Mouse (Mus musculus) brain, embryonic 14.5 days (tissue): Measurements from ENCODE around the gene Mat2b. TPM values are rescaled to one million over a fixed set of nuclear protein-coding genes. Genes with fewer than 3 reads are reported as not detected.

Source experiments
- DNase-seq: peaks from one replicate; pipeline ENCODE4 v3.0.0-alpha.2; 2011; ENCODE audit warnings: low read depth
- CTCF ChIP-seq: fragments of 200-500 bp; IDR thresholded peaks from 2 replicates; pipeline ENCODE4 v1.5.1; 2012; ENCODE audit warnings: inconsistent platforms, mild to moderate bottlenecking, moderate library complexity, borderline replicate concordance; ENCODE audit not compliant: insufficient read depth, insufficient read length; ENCODE audit errors: extremely low read depth
- POLR2A ChIP-seq: fragments of 200-500 bp; IDR thresholded peaks from 2 replicates; pipeline ENCODE4 v1.6.1; 2012; ENCODE audit warnings: mild to moderate bottlenecking, inconsistent platforms, borderline replicate concordance; ENCODE audit not compliant: poor library complexity, insufficient read depth, insufficient read length, severe bottlenecking; ENCODE audit errors: extremely low read depth
- polyA plus RNA-seq: library from polyadenylated mRNA; depleted of rRNA; stranded (reverse); fragments of >200 nt; gene quantifications from 2 replicates; pipeline ENCODE4 v1.2.3, GENCODE M21; 2012; rRNA removed

Gene Mat2b
- polyA plus RNA-seq, 1 experiment = 46.0 TPM

GRCm38 (mm10) chr11:40694311-40695087 is 504 bp downstream of the Mat2b start:
- TF ChIP-seq CTCF (no peak), POLR2A (peak; percentile 37; the same call in 1 of the 2 replicates)
- peak; percentile 91 for DNase-seq

DNA sequence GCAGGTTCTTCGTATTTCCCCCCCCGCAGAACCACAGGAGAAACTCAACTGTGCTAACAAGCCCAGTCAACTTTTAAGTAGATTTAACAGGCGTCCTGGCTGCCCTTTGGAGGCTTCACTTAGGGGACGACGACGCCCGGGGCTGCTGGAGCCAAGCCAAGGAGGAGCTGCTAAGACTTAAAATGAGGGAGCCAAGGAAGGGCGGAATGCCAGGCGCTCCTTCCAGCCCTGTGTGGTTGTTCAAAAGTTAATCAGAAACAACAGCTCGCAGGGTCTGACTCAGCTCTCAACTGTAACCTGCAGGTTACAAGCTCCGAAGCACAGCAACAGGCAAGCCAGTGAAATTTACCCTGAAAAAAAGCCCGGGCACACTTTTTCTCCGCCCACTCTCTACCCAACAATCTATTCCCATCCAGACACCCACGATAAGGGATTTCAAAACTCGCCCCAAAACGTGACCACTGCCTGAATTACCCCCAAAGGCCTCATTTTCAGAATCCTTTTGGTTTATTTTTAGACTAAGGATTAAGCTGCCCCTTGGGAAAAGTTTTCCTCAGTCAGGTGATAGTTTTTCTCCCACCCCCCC is 1.5 kb downstream of the Mat2b start:
- TF ChIP-seq CTCF (no peak), POLR2A (no peak)
- peak; percentile 93 for DNase-seq

DNA sequence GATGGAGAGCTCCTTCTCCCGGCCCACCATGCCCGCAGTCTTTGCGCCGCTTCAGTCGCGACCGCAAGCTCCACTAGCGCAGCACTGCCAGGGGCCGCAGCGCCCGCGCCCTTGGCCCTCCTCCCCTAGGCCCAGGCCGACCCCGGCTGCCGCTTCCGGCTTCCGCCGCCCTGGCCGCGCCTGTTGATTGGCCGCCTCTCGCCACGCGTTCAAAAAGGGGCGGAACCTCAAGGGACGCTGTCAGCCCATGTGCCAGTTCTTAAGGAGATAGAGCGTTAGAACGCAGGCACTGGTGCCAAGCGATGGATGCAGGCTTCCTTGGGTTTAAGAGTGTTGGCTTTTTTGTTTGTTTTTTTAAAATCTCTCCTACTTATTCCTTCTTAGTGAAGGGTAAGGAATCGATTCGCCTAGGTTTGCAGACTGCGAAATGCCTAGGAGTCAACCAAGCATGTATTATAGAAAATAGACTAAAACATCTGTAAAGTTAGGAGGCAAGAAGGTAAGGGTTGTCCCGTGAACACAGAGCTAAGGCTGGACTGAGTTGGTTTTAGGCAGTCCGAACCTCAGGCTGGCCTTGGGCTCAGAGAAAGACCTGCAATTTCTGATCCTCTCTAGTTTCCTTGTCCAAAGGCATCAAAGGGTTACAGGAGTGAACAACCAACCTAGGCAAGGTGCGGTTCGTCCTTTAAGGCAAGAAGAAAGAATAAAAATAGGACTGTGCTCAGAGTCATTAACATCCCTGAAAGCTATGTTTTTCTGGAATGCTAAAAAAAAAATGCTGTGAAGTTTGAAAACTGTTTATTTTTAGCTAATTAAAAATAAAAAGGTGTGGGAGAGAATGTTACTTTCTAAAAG is 2.3 kb downstream of the Mat2b start:
- TF ChIP-seq POLR2A (peak; percentile 73), CTCF (no peak)
- DNase-seq = peak; percentile 98

DNA sequence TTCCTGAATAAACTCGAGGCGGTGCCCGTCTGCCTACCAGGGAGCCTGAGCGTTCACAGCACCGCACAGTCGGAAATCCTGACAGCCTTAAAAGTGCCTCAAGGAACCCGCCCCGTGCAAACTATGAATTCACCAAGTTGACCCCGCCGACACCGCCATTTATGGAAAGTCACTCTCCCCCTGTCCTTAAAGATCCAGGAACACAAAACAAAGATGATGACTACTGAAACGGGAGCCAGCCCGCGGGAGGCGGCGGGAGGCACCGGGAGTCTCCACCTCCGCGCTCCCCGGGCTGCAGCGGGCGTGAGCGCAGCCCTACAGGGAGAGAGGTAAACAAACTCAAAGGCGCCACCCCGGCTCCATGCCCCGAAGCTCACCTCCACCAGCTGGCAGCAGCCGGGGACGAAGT is 2.9 kb downstream of the Mat2b start:
- TF ChIP-seq POLR2A (no peak), CTCF (0 out of 2 replicates have a peak, but pooled peaks have one; percentile 0)
- no peak for DNase-seq

DNA sequence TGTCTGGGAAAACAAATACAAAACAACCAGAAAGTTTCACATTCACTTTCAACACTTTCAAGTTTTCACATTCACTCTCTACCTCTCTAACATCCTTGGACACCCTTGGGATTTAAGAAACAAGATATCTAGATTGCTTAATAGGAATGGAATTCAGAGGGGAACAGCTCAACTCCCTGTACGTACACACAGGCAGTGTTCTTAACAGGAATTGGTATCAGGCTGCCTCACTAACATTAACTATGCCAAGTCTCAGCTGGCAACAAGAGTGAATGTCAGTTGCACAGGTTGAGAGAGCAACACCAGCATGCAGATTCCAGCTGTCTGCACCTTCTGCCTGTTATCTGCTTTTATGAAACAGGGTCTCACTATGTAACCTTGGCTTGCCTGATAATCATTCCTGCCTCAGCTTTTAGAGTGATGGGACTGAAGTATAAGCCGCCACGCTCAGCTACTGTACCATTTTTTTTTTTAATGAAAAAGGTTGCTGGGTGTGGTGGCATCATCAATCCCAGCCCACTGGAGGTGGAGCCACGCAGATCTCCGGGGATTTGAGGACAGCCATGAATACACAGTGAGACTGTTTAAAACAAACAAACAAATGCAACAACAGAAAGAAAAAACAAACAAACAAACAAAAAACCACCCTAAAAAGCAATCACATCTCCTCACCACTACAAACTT is 4.4 kb downstream of the Mat2b start:
- peak; percentile 15 for DNase-seq
- TF ChIP-seq POLR2A (no peak), CTCF (no peak)

DNA sequence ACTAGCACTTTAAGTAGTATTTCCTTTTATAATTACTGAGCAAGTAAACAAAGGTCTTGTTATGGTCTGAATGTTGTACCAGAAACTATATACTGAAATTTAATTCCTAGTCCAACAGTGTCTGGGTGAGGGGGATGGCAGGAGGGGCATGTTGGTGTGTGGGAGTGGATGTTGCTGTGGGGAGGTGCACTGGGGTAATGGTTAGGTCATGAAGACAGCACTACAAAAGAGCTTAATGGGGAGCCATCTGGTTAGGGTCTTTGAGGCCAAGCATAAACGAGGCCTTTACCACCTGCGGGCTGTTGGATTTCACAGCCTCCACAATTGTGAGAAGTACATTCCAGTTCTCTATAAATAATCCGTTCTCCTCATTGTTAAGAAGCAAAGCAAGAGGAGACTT is 11.7 kb downstream of the Mat2b start:
- no peak for TF ChIP-seq POLR2A
- no peak for TF ChIP-seq CTCF
- DNase-seq = peak; percentile 10

DNA sequence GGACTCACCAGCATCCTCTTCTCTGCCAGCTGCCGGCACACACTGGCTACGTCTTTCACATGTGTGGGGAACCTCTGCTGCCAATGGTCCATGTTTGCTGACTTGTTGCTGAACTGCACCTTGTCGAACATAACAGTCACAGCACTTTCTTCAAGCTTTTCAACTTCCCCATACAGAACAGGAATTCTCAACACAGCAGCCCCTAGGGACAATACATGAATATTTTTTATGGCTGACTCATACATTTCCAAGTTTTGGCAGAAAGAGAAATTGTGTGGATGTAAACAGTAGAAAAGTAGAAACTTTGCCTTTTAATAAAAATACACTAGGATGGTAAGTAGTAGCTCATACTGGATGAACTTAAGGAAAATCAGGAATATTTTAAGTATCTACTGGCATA is 12.5 kb downstream of the Mat2b start:
- TF ChIP-seq POLR2A (no peak), CTCF (no peak)
- DNase-seq = no peak

- no peak for DNase-seq
- TF ChIP-seq CTCF = no peak
- no peak for TF ChIP-seq POLR2A
These were observed 17.8 kb downstream of the Mat2b start for GRCm38 (mm10) chr11:40677169-40677568.

- no peak for DNase-seq
- TF ChIP-seq POLR2A (no peak), CTCF (no peak)
These were observed 19.8 kb downstream of the Mat2b start for GRCm38 (mm10) chr11:40675014-40675730.

- TF ChIP-seq CTCF (no peak), POLR2A (no peak)
- DNase-seq = peak; percentile 67
These were observed 45.1 kb downstream of the Mat2b start for GRCm38 (mm10) chr11:40649726-40650445.

- DNase-seq = no peak
- TF ChIP-seq CTCF (no peak), POLR2A (no peak)
These were observed 47.8 kb downstream of the Mat2b start for GRCm38 (mm10) chr11:40647246-40647645.

Other genes starting within 250 kb of the Mat2b start
- gene Hmmr, start 38.2 kb upstream of the Mat2b start, polyA plus RNA-seq = 8.0 and 13.4 TPM in 2 replicates
- gene Nudcd2, start 38.5 kb upstream of the Mat2b start, polyA plus RNA-seq = 28.9 and 29.5 TPM in 2 replicates
- 13.7 and 19.2 TPM in 2 replicates for gene Ccng1, start 60.1 kb upstream of the Mat2b start, polyA plus RNA-seq